Mouse (Mus musculus) ES-E14 (cell line): ENCODE measurements at regions not wholly inside any gene's neighbourhood (a gene's known extent, or its start where the extent isn't known, plus 50 kb on each side); places are given as distances from the start of the nearest gene placed in this dataset.

ENCODE experiments used
- CHD2 ChIP-seq: IDR thresholded peaks from 2 replicates; pipeline ENCODE4 v1.6.1; 2014; ENCODE audit warnings: mild to moderate bottlenecking, low read depth, low read length, inconsistent platforms
- HCFC1 ChIP-seq: IDR thresholded peaks from 2 replicates; pipeline ENCODE4 v1.6.1; 2012; ENCODE audit warnings: low read length, inconsistent platforms, borderline replicate concordance; ENCODE audit not compliant: insufficient read depth
- MAFK ChIP-seq: IDR thresholded peaks from 2 replicates; pipeline ENCODE4 v1.6.1; 2014; ENCODE audit warnings: mild to moderate bottlenecking, low read depth, low read length, inconsistent platforms; ENCODE audit not compliant: insufficient read depth
- ZC3H11A ChIP-seq: IDR thresholded peaks from 2 replicates; pipeline ENCODE4 v1.6.1; 2012; ENCODE audit warnings: low read depth, mild to moderate bottlenecking, inconsistent platforms, low read length, borderline replicate concordance
- ZNF384 ChIP-seq: IDR thresholded peaks from 2 replicates; pipeline ENCODE4 v1.6.1; 2012; ENCODE audit warnings: low read depth, low read length, inconsistent platforms

DNA sequence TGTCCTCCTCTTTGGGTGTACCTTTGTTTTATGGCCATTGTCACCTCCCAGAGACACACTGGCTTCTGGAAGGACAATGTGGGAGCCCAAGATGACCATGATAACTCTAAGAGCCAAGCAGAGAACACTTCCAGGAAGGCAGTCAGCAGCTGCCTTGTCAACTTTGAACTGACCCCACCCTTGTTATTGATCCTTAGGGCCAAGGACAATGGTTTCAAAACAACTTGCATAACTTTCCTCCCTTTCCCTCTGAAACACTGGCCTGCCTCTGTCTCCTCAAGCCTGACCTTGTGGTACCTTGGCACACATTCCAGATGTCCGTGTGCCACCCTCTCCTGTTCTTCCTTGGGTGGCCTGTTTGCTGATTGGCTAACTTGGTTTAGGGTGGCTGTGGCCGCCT is 163.2 kb downstream of the Auh start:
- no peak for TF ChIP-seq ZNF384
- no peak for TF ChIP-seq ZC3H11A
- TF ChIP-seq MAFK: no peak
- TF ChIP-seq CHD2: no peak
- TF ChIP-seq HCFC1: no peak
